Mouse (Mus musculus) liver, embryonic 16.5 days (tissue): ENCODE measurements around the gene Hoxa3. TPM values are rescaled to one million over a fixed set of nuclear protein-coding genes. Genes with fewer than 3 reads are reported as not detected.

Source experiments
- ATAC-seq: fragments of 200-750 bp; cut with Nextera tagmentation; 2 replicates; pipeline ENCODE4 v1.8.0; 2017; ENCODE audit warnings: low read depth, mild to moderate bottlenecking, moderate number of reproducible peaks, moderate library complexity
- H3K27ac ChIP-seq: fragments of 300-500 bp; sonication (generic); 2 replicates; pipeline ENCODE4 v1.5.1; 2014; ENCODE audit warnings: mild to moderate bottlenecking, low read length
- H3K27me3 ChIP-seq: fragments of 300-500 bp; sonication (generic); 2 replicates; pipeline ENCODE4 v1.6.1; 2014; ENCODE audit warnings: low read depth, low read length, mixed read lengths; ENCODE audit not compliant: control insufficient read depth, insufficient read depth
- H3K36me3 ChIP-seq: fragments of 300-500 bp; sonication (generic); 2 replicates; pipeline ENCODE4 v1.6.1; 2014; ENCODE audit warnings: mild to moderate bottlenecking; ENCODE audit not compliant: control insufficient read depth, insufficient read depth
- H3K4me1 ChIP-seq: fragments of 300-500 bp; sonication (generic); 2 replicates; pipeline ENCODE4 v1.6.1; 2014; ENCODE audit warnings: low read depth, low read length, mixed read lengths; ENCODE audit not compliant: control insufficient read depth
- H3K4me2 ChIP-seq: fragments of 300-500 bp; sonication (generic); 2 replicates; pipeline ENCODE4 v1.6.1; 2014; ENCODE audit warnings: low read depth, low read length, mixed read lengths
- H3K4me3 ChIP-seq: fragments of 300-500 bp; sonication (generic); 2 replicates; pipeline ENCODE4 v1.5.1; 2014; ENCODE audit warnings: low read depth, mild to moderate bottlenecking, low read length
- H3K9ac ChIP-seq: fragments of 300-500 bp; sonication (generic); 2 replicates; pipeline ENCODE4 v1.6.1; 2014; ENCODE audit warnings: low read depth, low read length
- H3K9me3 ChIP-seq: fragments of 300-500 bp; sonication (generic); replicated peaks from 2 replicates; pipeline ENCODE4 v1.6.1; 2016; ENCODE audit warnings: low read length; ENCODE audit not compliant: control insufficient read depth
- WGBS: fragments of 180-500 bp; shearing (Covaris S2); extraction: QIAGEN DNeasy Blood & Tissue Kit; methylation state at CpG from one replicate; pipeline ENCODE4 v1.1.7; 2014; ENCODE audit not compliant: insufficient replicate concordance; 5-methylcytosine and 5-hydroxymethylcytosine counted together
- polyA plus RNA-seq: library from polyadenylated mRNA; unstranded; fragments of >200 nt; fragmentation: Nextera tagmentation; extraction: Ambion mirVana; gene quantifications from 2 replicates; pipeline ENCODE4 v1.2.1, GENCODE M21; 2015

Gene Hoxa3
- polyA plus RNA-seq, 1 experiment from 2014 or later, result 0.27 TPM

DNA sequence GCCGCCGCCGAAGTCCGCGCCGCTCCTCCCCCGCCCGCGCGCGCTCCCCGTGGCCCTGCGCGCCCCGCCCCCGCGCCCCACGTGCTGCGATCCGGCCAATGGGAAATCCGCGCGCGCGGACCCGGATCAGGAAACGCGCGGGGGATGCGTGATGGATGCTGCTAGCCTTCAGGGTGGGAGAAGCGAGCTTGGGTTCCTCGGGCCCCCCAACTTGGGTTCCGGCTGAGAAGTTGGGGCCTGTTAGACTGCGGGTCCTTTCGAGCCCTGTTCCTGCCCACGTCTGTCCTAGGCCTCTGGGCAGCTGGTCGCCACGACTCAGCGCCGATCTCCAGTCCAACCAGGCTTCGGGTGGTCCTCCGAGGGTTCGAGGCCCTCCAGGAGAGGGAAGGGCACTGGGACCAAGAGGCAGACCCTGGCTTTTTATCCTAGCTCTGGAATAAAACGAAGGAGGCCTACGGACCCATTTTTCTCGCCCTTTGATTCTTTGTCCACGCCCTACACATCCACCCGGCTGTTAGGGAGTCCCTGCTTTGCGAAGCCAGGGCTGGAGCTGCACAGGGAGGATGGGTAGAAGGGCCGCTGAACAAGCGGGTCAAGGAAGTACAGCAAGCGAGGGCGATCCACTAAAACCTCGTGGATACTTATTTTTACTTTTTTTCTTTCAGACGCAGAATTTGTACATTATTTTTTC, 21.1 kb downstream of the Hoxa3 start:
- Histone ChIP-seq H3K27ac (no peak overlapping the region), H3K4me3 (peak overlapping the region; percentile 59), H3K36me3 (no peaks in the 10 kb centered on the region), H3K27me3 (peaks cover 84% of the 10 kb centered on the region), H3K9me3 (no peaks in the 10 kb centered on the region), H3K4me1 (peaks cover 5% of the 10 kb centered on the region), H3K9ac (no peak overlapping the region), H3K4me2 (peak overlapping the region; percentile 60)
- peak; percentile 55 for ATAC-seq
- WGBS, result 2% methylated on average over 49 of the region's 55 CpGs

GRCm38 (mm10) chr6:52190906-52191810, 22.0 kb downstream of the Hoxa3 start, which contains the start of gene Hoxa4:
Gene Hoxa4 (minus strand): TSS chr6:52191753.
- ATAC-seq, result no peak
- Histone ChIP-seq H3K27ac (no peak within 1 kb of the TSS; the same call in 1 of the 2 replicates), H3K4me3 (peak within 1 kb of the TSS; percentile 59), H3K36me3 (no peaks in the 10 kb centered on the region), H3K9me3 (no peaks in the 10 kb centered on the region), H3K4me2 (peak within 1 kb of the TSS; percentile 60), H3K4me1 (peaks cover 5% of the 10 kb centered on the region), H3K9ac (peak within 1 kb of the TSS; percentile 37; the same call in 1 of the 2 replicates), H3K27me3 (peaks cover 87% of the 10 kb centered on the region)
- under 1% methylated on average over 64 of the region's 102 CpGs for WGBS

DNA sequence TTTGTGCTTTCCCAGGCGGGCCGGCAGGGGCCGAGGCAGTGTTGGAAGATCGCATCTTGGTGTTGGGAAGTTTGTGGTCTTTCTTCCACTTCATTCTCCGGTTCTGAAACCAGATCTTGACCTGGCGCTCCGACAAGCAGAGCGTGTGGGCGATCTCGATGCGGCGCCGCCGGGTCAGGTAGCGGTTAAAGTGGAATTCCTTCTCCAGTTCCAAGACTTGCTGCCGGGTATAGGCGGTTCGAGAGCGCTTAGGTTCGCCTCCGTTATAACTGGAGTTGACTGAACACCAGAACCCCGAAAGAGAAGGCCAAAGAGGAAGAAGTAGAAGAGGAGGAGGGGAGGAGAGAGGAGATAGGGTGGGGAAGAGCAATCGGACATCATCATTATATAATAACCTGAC, 22.7 kb downstream of the Hoxa3 start:
- no peaks in the 10 kb centered on the region for H3K36me3 ChIP-seq
- H3K4me2 ChIP-seq, result no peak overlapping the region
- no peak overlapping the region for H3K9ac ChIP-seq
- peaks cover 5% of the 10 kb centered on the region for H3K4me1 ChIP-seq
- no peak overlapping the region for H3K27ac ChIP-seq
- ATAC-seq, result no peak
- WGBS, result 37% methylated on average over 23 of the region's 23 CpGs
- no peak overlapping the region for H3K4me3 ChIP-seq
- peaks cover 85% of the 10 kb centered on the region for H3K27me3 ChIP-seq
- H3K9me3 ChIP-seq, result no peaks in the 10 kb centered on the region

DNA sequence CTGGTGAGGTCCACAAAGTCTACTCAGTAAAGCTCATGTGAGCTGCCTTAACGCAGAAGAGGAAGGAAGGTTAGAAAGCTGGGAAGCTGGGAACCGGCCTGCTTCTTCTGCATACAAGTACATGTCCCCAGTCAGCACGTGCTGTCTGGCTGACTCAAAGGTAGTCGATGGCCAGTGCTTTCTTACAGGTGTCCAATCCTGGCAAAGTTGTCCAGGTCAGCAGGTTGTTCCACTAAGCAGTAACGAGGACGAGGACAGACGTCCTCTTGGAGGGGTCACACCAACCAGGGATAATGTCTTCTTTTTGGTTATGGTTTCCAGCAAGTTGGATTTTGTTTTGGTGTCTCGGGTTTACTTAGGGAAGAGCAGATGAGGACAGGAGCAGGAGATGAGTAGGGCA, 23.2 kb downstream of the Hoxa3 start:
- Histone ChIP-seq H3K27ac (no peak overlapping the region), H3K36me3 (no peaks in the 10 kb centered on the region), H3K4me1 (peaks cover 5% of the 10 kb centered on the region), H3K4me3 (no peak overlapping the region), H3K9ac (no peak overlapping the region), H3K27me3 (peaks cover 82% of the 10 kb centered on the region), H3K4me2 (no peak overlapping the region), H3K9me3 (no peaks in the 10 kb centered on the region)
- 39% methylated on average over 8 of the region's 8 CpGs for WGBS
- ATAC-seq, result no peak

DNA sequence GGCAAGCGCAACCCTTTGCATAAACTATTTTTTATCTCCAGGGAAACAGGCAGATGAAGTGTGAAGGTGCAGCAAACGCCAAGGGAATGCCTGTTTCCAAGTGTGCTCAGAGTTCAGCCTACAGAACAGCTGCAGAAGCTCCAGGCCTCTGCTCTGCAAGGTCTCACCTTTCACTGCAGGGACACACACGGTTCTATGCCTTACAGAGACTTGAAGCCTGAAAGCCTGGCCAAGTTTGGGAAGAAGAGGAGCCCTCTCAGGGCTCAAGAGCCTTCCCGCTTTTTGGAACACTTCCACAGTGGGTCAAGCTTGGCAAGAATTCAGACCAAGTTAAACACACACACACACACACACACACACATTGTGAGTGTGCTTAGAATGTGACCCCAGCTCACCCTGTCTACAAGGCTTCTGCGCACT, 24.0 kb downstream of the Hoxa3 start:
- Histone ChIP-seq H3K27me3 (peaks cover 81% of the 10 kb centered on the region), H3K4me2 (no peak overlapping the region), H3K36me3 (no peaks in the 10 kb centered on the region), H3K9ac (no peak overlapping the region), H3K9me3 (no peaks in the 10 kb centered on the region), H3K4me3 (no peak overlapping the region), H3K4me1 (peaks cover 5% of the 10 kb centered on the region), H3K27ac (no peak overlapping the region)
- no peak for ATAC-seq
- 37% methylated on average over 5 of the region's 5 CpGs for WGBS

GRCm38 (mm10) chr6:52186500-52186899, 26.6 kb downstream of the Hoxa3 start:
- H3K9ac ChIP-seq, result no peak overlapping the region
- WGBS, result 24% methylated on average over 1 of the region's 1 CpGs
- peaks cover 63% of the 10 kb centered on the region for H3K27me3 ChIP-seq
- H3K4me1 ChIP-seq, result peaks cover 3% of the 10 kb centered on the region; the same call in 1 of the 2 replicates
- H3K27ac ChIP-seq, result no peak overlapping the region
- no peak overlapping the region for H3K4me3 ChIP-seq
- ATAC-seq, result no peak
- H3K9me3 ChIP-seq, result no peaks in the 10 kb centered on the region
- H3K4me2 ChIP-seq, result no peak overlapping the region
- H3K36me3 ChIP-seq, result no peaks in the 10 kb centered on the region

DNA sequence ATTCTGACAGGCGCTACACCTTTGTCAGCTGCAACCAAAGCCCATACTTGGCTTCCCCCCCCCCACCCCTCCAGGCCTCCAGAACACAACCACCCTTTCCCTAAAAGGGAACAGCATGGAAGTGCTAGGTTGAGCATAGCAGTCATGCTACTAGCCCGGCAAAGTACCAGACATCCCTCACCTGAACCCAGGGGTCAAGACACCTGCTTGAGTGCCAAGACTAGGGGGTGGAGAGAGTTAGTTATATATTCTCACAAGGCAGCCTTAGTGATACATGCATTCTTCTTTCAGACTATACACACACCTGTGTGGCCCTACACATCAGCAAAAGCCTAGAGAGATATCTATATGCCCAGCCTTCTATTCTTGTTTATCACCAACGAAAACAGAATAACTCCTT, 27.3 kb downstream of the Hoxa3 start:
- H3K4me3 ChIP-seq, result no peak overlapping the region
- peaks cover 3% of the 10 kb centered on the region; the same call in 1 of the 2 replicates for H3K4me1 ChIP-seq
- H3K4me2 ChIP-seq, result no peak overlapping the region
- H3K36me3 ChIP-seq, result no peaks in the 10 kb centered on the region
- no peaks in the 10 kb centered on the region for H3K9me3 ChIP-seq
- no peak overlapping the region for H3K9ac ChIP-seq
- peaks cover 62% of the 10 kb centered on the region for H3K27me3 ChIP-seq
- 41% methylated on average over 3 of the region's 3 CpGs for WGBS
- H3K27ac ChIP-seq, result no peak overlapping the region
- ATAC-seq, result no peak

GRCm38 (mm10) chr6:52185222-52185621, 27.9 kb downstream of the Hoxa3 start:
- no peak for ATAC-seq
- Histone ChIP-seq H3K4me2 (0 out of 2 replicates have a peak overlapping the region, but pooled peaks have one; percentile 10), H3K9me3 (no peaks in the 10 kb centered on the region), H3K27me3 (peaks cover 62% of the 10 kb centered on the region), H3K36me3 (no peaks in the 10 kb centered on the region), H3K9ac (no peak overlapping the region), H3K4me1 (peaks cover 3% of the 10 kb centered on the region; the same call in 1 of the 2 replicates), H3K27ac (no peak overlapping the region), H3K4me3 (no peak overlapping the region)
- 10% methylated on average over 19 of the region's 19 CpGs for whole genome bisulfite sequencing

DNA sequence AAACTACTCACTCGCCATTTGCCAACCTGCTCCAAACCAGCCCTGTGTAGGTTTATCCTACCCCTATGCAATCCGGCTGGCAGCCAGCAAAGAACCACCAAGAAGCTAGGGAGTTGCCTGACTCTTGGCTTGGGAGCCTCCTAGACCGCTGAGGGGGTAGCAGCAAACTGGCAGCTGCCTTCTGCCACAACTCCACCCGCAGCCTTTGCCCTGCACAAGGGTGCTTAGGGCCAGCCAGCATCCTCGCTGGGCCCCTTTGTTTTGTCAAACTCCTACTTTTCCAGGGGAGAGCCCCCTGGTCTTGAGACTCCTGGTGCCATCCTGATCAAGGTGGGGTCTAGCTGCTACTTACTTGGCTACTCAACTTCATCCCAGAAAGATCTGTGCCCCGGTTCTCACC, 28.5 kb downstream of the Hoxa3 start:
- peaks cover 62% of the 10 kb centered on the region for H3K27me3 ChIP-seq
- no peak overlapping the region for H3K9ac ChIP-seq
- peaks cover 3% of the 10 kb centered on the region; the same call in 1 of the 2 replicates for H3K4me1 ChIP-seq
- WGBS, result 35% methylated on average over 6 of the region's 6 CpGs
- no peak for ATAC-seq
- H3K27ac ChIP-seq, result no peak overlapping the region
- no peaks in the 10 kb centered on the region for H3K36me3 ChIP-seq
- H3K9me3 ChIP-seq, result no peaks in the 10 kb centered on the region
- H3K4me3 ChIP-seq, result no peak overlapping the region
- H3K4me2 ChIP-seq, result no peak overlapping the region
